Mouse (Mus musculus): ENCODE results near the gene 4930562C15Rik.

The 4930562C15Rik gene

GRCm38 (mm10) chr16:4890201-4890709 is 55.0 kb downstream of the 4930562C15Rik start:
- no peak for DNase-seq (ENCODE audit: low spot score in 2 of 2)

GRCm38 (mm10) chr16:4892171-4892570 is 57.0 kb downstream of the 4930562C15Rik start:
- no peak for DNase-seq (ENCODE audit: low spot score in 2 of 2)

GRCm38 (mm10) chr16:4894201-4894908 is 59.1 kb downstream of the 4930562C15Rik start:
- no peak for DNase-seq (ENCODE audit: low spot score in 2 of 2)

- DNase-seq (ENCODE audit: low spot score in 2 of 2): no peak
Observed at GRCm38 (mm10) chr16:4896249-4897027, 61.2 kb downstream of the 4930562C15Rik start.

- DNase-seq (ENCODE audit: low spot score in 2 of 2): peak in 1 of 2 experiments; percentile 30
Observed at GRCm38 (mm10) chr16:4897146-4897730, 62.0 kb downstream of the 4930562C15Rik start.

GRCm38 (mm10) chr16:4898881-4899280 is 63.7 kb downstream of the 4930562C15Rik start:
- peak in 1 of 2 experiments; percentile 73 for DNase-seq (ENCODE audit: low spot score in 2 of 2)

- DNase-seq (ENCODE audit: low spot score in 2 of 2): no peak
Observed at GRCm38 (mm10) chr16:4899711-4900110, 64.5 kb downstream of the 4930562C15Rik start.

- DNase-seq (ENCODE audit: low spot score in 2 of 2): no peak
Observed at GRCm38 (mm10) chr16:4901167-4901566, 66.0 kb downstream of the 4930562C15Rik start.

GRCm38 (mm10) chr16:4902390-4902789 is 67.2 kb downstream of the 4930562C15Rik start:
- no peak for DNase-seq (ENCODE audit: low spot score in 2 of 2)

GRCm38 (mm10) chr16:4903491-4904102 is 68.4 kb downstream of the 4930562C15Rik start:
- no peak for DNase-seq (ENCODE audit: low spot score in 2 of 2)

GRCm38 (mm10) chr16:4904878-4905277 is 69.7 kb downstream of the 4930562C15Rik start:
- DNase-seq (ENCODE audit: low spot score in 2 of 2): no peak

GRCm38 (mm10) chr16:4905591-4905990 is 70.4 kb downstream of the 4930562C15Rik start:
- no peak for DNase-seq (ENCODE audit: low spot score in 2 of 2)

- DNase-seq (ENCODE audit: low spot score in 2 of 2): no peak
Observed at GRCm38 (mm10) chr16:4906559-4906958, 71.3 kb downstream of the 4930562C15Rik start.

- no peak for DNase-seq (ENCODE audit: low spot score in 2 of 2)
Observed at GRCm38 (mm10) chr16:4907386-4907785, 72.2 kb downstream of the 4930562C15Rik start.

- peak in 1 of 2 experiments; percentile 68 for DNase-seq (ENCODE audit: low spot score in 2 of 2)
Observed at GRCm38 (mm10) chr16:4907972-4908371, 72.8 kb downstream of the 4930562C15Rik start.

- DNase-seq (ENCODE audit: low spot score in 2 of 2): peak in 1 of 2 experiments; percentile 48
Observed at GRCm38 (mm10) chr16:4909745-4910144, 74.5 kb downstream of the 4930562C15Rik start.

GRCm38 (mm10) chr16:4910758-4911157 is 75.5 kb downstream of the 4930562C15Rik start:
- DNase-seq (ENCODE audit: low spot score in 2 of 2): no peak

- DNase-seq (ENCODE audit: low spot score in 2 of 2): no peak
Observed at GRCm38 (mm10) chr16:4912074-4912648, 76.9 kb downstream of the 4930562C15Rik start.

- peak in 1 of 2 experiments; percentile 24 for DNase-seq (ENCODE audit: low spot score in 2 of 2)
Observed at GRCm38 (mm10) chr16:4912907-4913782, 77.9 kb downstream of the 4930562C15Rik start.
